Mouse (Mus musculus) forebrain, embryonic 15.5 days (tissue): ENCODE results near the gene Eif4b. TPM values are rescaled to one million over a fixed set of nuclear protein-coding genes. Genes with fewer than 3 reads are reported as not detected.

Source experiments
- ATAC-seq: fragments of 200-750 bp; cut with Nextera tagmentation; replicated peaks from 2 replicates; pipeline ENCODE4 v1.8.0; 2017; ENCODE audit warnings: mild to moderate bottlenecking, moderate TSS enrichment, moderate library complexity
- H3K27ac ChIP-seq: fragments of 300-500 bp; sonication (generic); replicated peaks from 2 replicates; pipeline ENCODE4 v1.5.1; 2015; ENCODE audit warnings: mild to moderate bottlenecking, inconsistent platforms
- H3K27me3 ChIP-seq: fragments of 300-500 bp; sonication (generic); 2 replicates; pipeline ENCODE4 v1.6.1; 2015; ENCODE audit warnings: inconsistent platforms
- H3K36me3 ChIP-seq: fragments of 300-500 bp; sonication (generic); 2 replicates; pipeline ENCODE4 v1.6.1; 2015; ENCODE audit warnings: mild to moderate bottlenecking, inconsistent platforms
- H3K4me1 ChIP-seq: fragments of 300-500 bp; sonication (generic); 2 replicates; pipeline ENCODE4 v1.6.1; 2015; ENCODE audit warnings: inconsistent platforms
- H3K4me2 ChIP-seq: fragments of 300-500 bp; sonication (generic); replicated peaks from 2 replicates; pipeline ENCODE4 v1.6.1; 2015; ENCODE audit warnings: mild to moderate bottlenecking, inconsistent platforms
- H3K4me3 ChIP-seq: fragments of 300-500 bp; sonication (generic); 2 replicates; pipeline ENCODE4 v1.5.1; 2015; ENCODE audit warnings: mild to moderate bottlenecking, inconsistent platforms
- H3K9ac ChIP-seq: fragments of 300-500 bp; sonication (generic); replicated peaks from 2 replicates; pipeline ENCODE4 v1.6.1; 2015; ENCODE audit warnings: mild to moderate bottlenecking, inconsistent platforms
- H3K9me3 ChIP-seq: fragments of 300-500 bp; sonication (generic); 2 replicates; pipeline ENCODE4 v1.6.1; 2016; ENCODE audit warnings: inconsistent platforms
- WGBS: fragments of 180-500 bp; shearing (Covaris S2); methylation state at CpG from one replicate; pipeline ENCODE4 v1.1.7; 2015; ENCODE audit warnings: mixed read lengths; 5-methylcytosine and 5-hydroxymethylcytosine counted together
- polyA plus RNA-seq: library from polyadenylated mRNA; unstranded; fragments of >200 nt; fragmentation: Nextera tagmentation; extraction: Ambion mirVana; gene quantifications from 2 replicates; pipeline ENCODE4 v1.2.1, GENCODE M21; 2015

Eif4b gene
- polyA plus RNA-seq, 1 experiment from 2014 or later = 98.9 TPM

- ATAC-seq = peak; percentile 83
- WGBS = 2% methylated on average over 35 of the region's 35 CpGs
- peaks cover 23% of the 10 kb centered on the region for H3K36me3 ChIP-seq
- peaks cover 21% of the 10 kb centered on the region for H3K4me1 ChIP-seq
- H3K27me3 ChIP-seq = no peaks in the 10 kb centered on the region
- H3K27ac ChIP-seq = peak overlapping the region; percentile 88
- peak overlapping the region; percentile 93 for H3K9ac ChIP-seq
- no peaks in the 10 kb centered on the region for H3K9me3 ChIP-seq
- H3K4me3 ChIP-seq = peak overlapping the region; percentile 98
- H3K4me2 ChIP-seq = peak overlapping the region; percentile 77
Observed at GRCm38 (mm10) chr15:102135522-102136128, 62.1 kb downstream of the Eif4b start.

DNA sequence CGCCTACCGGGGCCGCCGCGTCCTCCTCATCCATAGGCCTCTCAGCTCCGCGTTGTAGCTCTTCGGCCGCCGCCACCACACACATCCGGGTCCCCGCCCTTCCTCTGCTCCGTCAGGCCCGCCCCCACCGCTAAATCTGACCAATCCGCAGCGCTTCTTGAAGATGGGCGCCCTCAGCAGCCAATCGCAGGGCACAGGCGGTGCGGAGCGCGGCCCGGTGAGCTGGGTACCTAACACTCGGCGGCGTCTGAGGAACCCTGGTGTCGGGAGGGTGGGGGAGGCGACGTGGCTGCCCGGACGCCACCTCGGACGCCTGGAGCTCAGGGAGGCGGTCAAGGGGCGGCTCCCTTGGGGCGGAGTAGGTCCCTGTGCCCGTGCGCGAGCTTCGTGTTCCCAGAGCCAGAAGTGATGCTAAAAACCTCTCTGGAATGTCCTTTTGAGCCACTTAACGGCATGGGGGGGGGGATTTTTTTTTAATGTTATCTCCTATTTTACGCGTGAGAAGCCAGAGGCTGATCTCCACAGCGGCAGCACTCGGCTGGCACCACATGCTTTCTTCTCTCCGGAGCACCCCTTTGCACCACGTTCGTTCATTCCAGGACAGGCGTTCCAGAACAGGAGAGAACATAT, 62.7 kb downstream of the Eif4b start, which contains the start of gene Spryd3:
TSS of gene Spryd3 (minus strand) at position 106 of the 630 bp plus-strand sequence.
- Histone ChIP-seq H3K27ac (peak within 1 kb of the TSS; percentile 88), H3K9me3 (no peaks in the 10 kb centered on the region), H3K4me2 (peak within 1 kb of the TSS; percentile 78), H3K4me1 (peaks cover 21% of the 10 kb centered on the region), H3K27me3 (no peaks in the 10 kb centered on the region), H3K9ac (peak within 1 kb of the TSS; percentile 93), H3K4me3 (peak within 1 kb of the TSS; percentile 98), H3K36me3 (peaks cover 18% of the 10 kb centered on the region)
- ATAC-seq = peak; percentile 99
- whole genome bisulfite sequencing = under 1% methylated on average over 49 of the region's 50 CpGs

DNA sequence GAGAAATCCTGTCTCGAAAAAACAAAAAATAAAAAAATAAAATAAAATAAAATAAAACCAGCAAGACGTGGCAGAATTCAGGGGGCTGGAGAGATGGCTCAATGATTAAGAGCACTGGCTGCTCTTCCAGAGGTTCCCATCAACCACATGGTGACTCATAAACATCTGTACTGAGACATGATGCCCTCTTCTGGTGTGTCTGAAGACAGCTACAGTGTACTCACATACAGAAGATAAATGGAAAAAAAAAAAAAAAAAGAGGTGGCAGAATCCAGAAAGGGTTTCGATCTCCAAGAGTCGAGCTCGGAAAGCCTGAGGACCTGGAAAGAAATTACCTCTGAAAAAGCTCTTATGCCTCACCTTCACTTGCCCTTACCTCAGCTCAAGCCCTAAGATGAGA, 67.5 kb downstream of the Eif4b start:
- H3K36me3 ChIP-seq = no peaks in the 10 kb centered on the region
- no peak for ATAC-seq
- H3K27me3 ChIP-seq = peaks cover 29% of the 10 kb centered on the region
- no peak overlapping the region for H3K4me3 ChIP-seq
- no peak overlapping the region for H3K4me2 ChIP-seq
- H3K27ac ChIP-seq = no peak overlapping the region
- H3K9me3 ChIP-seq = no peaks in the 10 kb centered on the region
- peaks cover 14% of the 10 kb centered on the region for H3K4me1 ChIP-seq
- 92% methylated on average over 5 of the region's 5 CpGs for WGBS
- H3K9ac ChIP-seq = no peak overlapping the region

GRCm38 (mm10) chr15:102142914-102143912, 69.6 kb downstream of the Eif4b start:
- Histone ChIP-seq H3K27me3 (peaks cover 30% of the 10 kb centered on the region), H3K9me3 (no peaks in the 10 kb centered on the region), H3K4me2 (no peak overlapping the region), H3K27ac (no peak overlapping the region), H3K9ac (no peak overlapping the region), H3K4me3 (no peak overlapping the region), H3K4me1 (peaks cover 4% of the 10 kb centered on the region; the same call in 1 of the 2 replicates), H3K36me3 (no peaks in the 10 kb centered on the region)
- 54% methylated on average over 23 of the region's 23 CpGs for WGBS
- no peak for ATAC-seq

- Histone ChIP-seq H3K4me2 (0 out of 2 replicates have a peak within 1 kb of the TSS, but pooled peaks have one; percentile 5), H3K36me3 (no peaks in the 10 kb centered on the region), H3K27me3 (peaks cover 30% of the 10 kb centered on the region), H3K4me1 (peaks cover 4% of the 10 kb centered on the region; the same call in 1 of the 2 replicates), H3K27ac (no peak within 1 kb of the TSS), H3K4me3 (0 out of 2 replicates have a peak within 1 kb of the TSS, but pooled peaks have one; percentile 4), H3K9me3 (no peaks in the 10 kb centered on the region), H3K9ac (no peak within 1 kb of the TSS)
- no peak for ATAC-seq
- WGBS = 3% methylated on average over 22 of the region's 22 CpGs
Observed at GRCm38 (mm10) chr15:102144274-102144711, 70.7 kb downstream of the Eif4b start, which contains the start of gene Igfbp6. Gene Igfbp6, plus strand, starts transcription at chr15:102144362.

DNA sequence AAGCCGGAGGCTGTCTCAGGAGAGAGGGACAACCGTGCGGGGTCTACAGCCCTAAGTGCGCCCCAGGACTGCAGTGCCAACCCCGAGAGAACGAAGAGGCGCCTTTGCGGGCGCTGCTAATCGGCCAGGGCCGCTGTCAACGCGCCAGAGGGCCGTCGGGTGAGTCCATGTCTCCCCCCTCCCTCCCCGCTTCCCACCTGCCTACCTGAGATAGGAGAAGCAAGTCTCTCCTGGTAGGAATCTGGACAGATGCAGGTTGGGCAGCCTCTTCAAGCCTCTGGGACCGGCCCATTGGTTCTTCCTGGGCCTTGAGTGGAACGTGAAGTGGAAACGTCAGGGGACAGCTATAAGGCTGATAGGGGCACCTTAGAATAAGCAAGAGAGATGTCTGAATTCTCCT, 71.2 kb downstream of the Eif4b start:
- H3K9me3 ChIP-seq = no peaks in the 10 kb centered on the region
- ATAC-seq = no peak
- H3K27ac ChIP-seq = no peak overlapping the region
- H3K4me1 ChIP-seq = peaks cover 4% of the 10 kb centered on the region; the same call in 1 of the 2 replicates
- H3K9ac ChIP-seq = no peak overlapping the region
- peaks cover 30% of the 10 kb centered on the region for H3K27me3 ChIP-seq
- 0 out of 2 replicates have a peak overlapping the region, but pooled peaks have one; percentile 5 for H3K4me2 ChIP-seq
- no peaks in the 10 kb centered on the region for H3K36me3 ChIP-seq
- WGBS = 14% methylated on average over 19 of the region's 19 CpGs
- 0 out of 2 replicates have a peak overlapping the region, but pooled peaks have one; percentile 4 for H3K4me3 ChIP-seq

DNA sequence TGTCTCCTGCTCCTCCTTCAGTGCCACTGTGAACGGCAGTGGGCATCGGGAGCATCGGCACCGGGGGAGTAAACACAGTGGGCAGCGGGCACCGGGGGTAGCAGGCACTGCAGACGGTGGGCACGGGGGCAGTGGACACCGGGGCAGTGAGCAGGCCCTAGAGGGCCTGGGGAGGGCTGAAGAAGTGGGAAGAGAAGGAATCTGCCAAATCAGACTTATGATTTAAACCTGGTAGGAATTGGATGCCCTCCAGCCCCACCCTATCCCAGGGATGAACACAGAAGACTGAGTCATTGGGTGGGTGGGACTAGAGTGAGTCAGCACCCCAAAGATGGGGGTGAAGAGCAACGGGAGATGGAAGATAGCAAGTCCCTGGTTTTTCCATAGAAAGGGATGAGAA, 71.8 kb downstream of the Eif4b start:
- Histone ChIP-seq H3K9me3 (no peaks in the 10 kb centered on the region), H3K27me3 (peaks cover 30% of the 10 kb centered on the region), H3K9ac (no peak overlapping the region), H3K4me3 (no peak overlapping the region), H3K27ac (no peak overlapping the region), H3K4me2 (no peak overlapping the region), H3K36me3 (no peaks in the 10 kb centered on the region), H3K4me1 (peaks cover 4% of the 10 kb centered on the region; the same call in 1 of the 2 replicates)
- ATAC-seq = no peak
- WGBS = 88% methylated on average over 10 of the region's 10 CpGs

DNA sequence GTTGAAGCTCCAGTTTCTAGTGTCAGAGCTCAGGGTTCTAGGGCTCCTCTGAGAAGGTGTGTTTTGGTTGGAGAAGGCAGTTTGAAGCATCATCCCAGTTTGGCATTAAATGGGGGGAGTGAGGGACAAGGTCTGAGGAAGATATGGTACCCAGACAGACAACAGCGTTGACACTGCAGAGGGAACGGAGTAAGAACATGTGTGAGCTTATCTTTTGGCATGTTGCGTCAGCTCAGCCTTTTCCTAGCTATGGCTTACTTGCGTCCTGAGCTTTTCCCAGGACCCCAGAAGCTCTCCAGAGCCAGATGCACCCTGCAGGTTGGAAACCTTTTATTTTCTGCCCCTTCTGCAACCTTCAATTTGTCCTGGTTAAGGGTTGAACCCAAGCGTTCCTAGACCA, 72.5 kb downstream of the Eif4b start:
- no peak overlapping the region for H3K4me2 ChIP-seq
- no peak overlapping the region for H3K9ac ChIP-seq
- no peaks in the 10 kb centered on the region for H3K9me3 ChIP-seq
- no peak for ATAC-seq
- WGBS = 91% methylated on average over 5 of the region's 5 CpGs
- H3K4me3 ChIP-seq = no peak overlapping the region
- H3K4me1 ChIP-seq = peaks cover 4% of the 10 kb centered on the region; the same call in 1 of the 2 replicates
- peaks cover 30% of the 10 kb centered on the region for H3K27me3 ChIP-seq
- H3K36me3 ChIP-seq = no peaks in the 10 kb centered on the region
- no peak overlapping the region for H3K27ac ChIP-seq

Other genes with a start within 250 kb of the Eif4b start
- gene Krt1, start 223.0 kb upstream of the Eif4b start, polyA plus RNA-seq = 8.4 and 8.6 TPM in 2 replicates
- 0.47 and 1.2 TPM in 2 replicates for gene Krt77, start 204.1 kb upstream of the Eif4b start, polyA plus RNA-seq
- not detected in 2 replicates for gene Krt76, start 180.9 kb upstream of the Eif4b start, polyA plus RNA-seq
- 0.08 TPM in 1 of 2 replicates, not detected in the other for gene Krt4, start 149.0 kb upstream of the Eif4b start, polyA plus RNA-seq
- gene Krt79, start 133.4 kb upstream of the Eif4b start, polyA plus RNA-seq = 0.10 and 0.23 TPM in 2 replicates
- not detected in 2 replicates for gene Krt78, start 119.5 kb upstream of the Eif4b start, polyA plus RNA-seq
- 1.9 and 3.9 TPM in 2 replicates for gene Krt8, start 69.3 kb upstream of the Eif4b start, polyA plus RNA-seq
- gene Krt18, start 45.6 kb upstream of the Eif4b start, polyA plus RNA-seq = 3.5 and 7.6 TPM in 2 replicates
- gene Tns2, start 26.6 kb downstream of the Eif4b start, polyA plus RNA-seq = 4.9 and 6.9 TPM in 2 replicates
- 38.2 and 42.9 TPM in 2 replicates for gene Spryd3, start 62.5 kb downstream of the Eif4b start, polyA plus RNA-seq
- 1.2 and 1.4 TPM in 2 replicates for gene Igfbp6, start 70.6 kb downstream of the Eif4b start, polyA plus RNA-seq
- not detected in 2 replicates for gene Soat2, start 76.8 kb downstream of the Eif4b start, polyA plus RNA-seq
- 90.6 and 94.0 TPM in 2 replicates for gene Zfp740, start 129.5 kb downstream of the Eif4b start, polyA plus RNA-seq
- gene Csad, start 131.0 kb downstream of the Eif4b start, polyA plus RNA-seq = 44.2 and 45.1 TPM in 2 replicates
- 0.33 and 0.99 TPM in 2 replicates for gene Itgb7, start 158.2 kb downstream of the Eif4b start, polyA plus RNA-seq
- 5.9 and 6.2 TPM in 2 replicates for gene Rarg, start 183.7 kb downstream of the Eif4b start, polyA plus RNA-seq
- not detected in 2 replicates for gene Gm9918, start 196.8 kb downstream of the Eif4b start, polyA plus RNA-seq
- 50.1 and 51.5 TPM in 2 replicates for gene Mfsd5, start 205.7 kb downstream of the Eif4b start, polyA plus RNA-seq
- gene Espl1, start 222.5 kb downstream of the Eif4b start, polyA plus RNA-seq = 10.2 and 15.2 TPM in 2 replicates